Mouse (Mus musculus): Measurements from ENCODE around the gene Zfp791. TPM values are rescaled to one million over a fixed set of nuclear protein-coding genes. Genes with fewer than 3 reads are reported as not detected.

The Zfp791 gene
- polyA plus RNA-seq (2014; fragmentation: Illumina TruSeq; extraction: RNeasy Lipid Tissue Mini Kit (QIAGEN cat#74804); ENCODE audit: low read depth, low replicate concordance), result 6.6 TPM

DNA sequence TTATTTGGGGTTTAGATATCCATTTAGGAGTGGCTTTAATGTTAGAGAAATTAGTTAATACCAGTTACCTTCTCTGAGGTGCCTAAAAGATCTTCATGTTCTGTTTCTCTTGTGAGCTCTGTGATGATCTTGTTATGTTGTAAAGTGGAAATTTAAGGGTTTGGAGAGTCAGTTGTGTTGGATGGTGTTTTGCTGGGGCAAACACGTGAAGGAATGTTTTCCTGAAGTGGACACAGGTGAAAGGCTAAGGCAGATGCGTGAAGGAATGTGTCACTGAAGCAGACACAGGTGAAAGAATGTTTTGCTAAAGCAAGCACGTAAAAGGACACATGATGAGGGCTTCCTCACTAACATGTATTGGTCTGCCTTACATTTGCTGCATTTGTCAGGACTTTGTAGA lies at the start of gene Zfp791:
Zfp791 (minus strand) TSS at position 101 of the 400 bp plus-strand sequence.

DNA sequence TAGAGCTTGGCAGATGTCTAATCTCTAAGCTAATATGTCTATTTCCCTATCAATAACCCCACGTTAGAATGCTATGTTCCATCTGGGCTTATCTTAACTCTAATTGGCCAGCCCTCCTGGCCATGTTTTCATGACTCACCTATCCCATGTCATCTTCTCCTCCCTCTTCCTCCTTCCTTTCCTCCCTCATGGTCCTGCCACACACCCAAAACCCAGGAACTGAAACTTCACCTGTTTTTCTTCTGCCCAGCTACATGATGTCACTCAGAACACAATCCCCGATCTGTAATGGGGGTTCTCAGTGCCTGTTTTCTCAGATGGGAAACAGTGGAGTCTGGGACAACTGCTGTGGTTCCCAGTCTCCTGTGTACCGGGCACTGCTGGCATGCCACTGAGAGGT lies 28.7 kb upstream of the Zfp791 start, which contains the start of gene Cks1brt:
Cks1brt (plus strand) TSS at position 301 of the 400 bp plus-strand sequence.

DNA sequence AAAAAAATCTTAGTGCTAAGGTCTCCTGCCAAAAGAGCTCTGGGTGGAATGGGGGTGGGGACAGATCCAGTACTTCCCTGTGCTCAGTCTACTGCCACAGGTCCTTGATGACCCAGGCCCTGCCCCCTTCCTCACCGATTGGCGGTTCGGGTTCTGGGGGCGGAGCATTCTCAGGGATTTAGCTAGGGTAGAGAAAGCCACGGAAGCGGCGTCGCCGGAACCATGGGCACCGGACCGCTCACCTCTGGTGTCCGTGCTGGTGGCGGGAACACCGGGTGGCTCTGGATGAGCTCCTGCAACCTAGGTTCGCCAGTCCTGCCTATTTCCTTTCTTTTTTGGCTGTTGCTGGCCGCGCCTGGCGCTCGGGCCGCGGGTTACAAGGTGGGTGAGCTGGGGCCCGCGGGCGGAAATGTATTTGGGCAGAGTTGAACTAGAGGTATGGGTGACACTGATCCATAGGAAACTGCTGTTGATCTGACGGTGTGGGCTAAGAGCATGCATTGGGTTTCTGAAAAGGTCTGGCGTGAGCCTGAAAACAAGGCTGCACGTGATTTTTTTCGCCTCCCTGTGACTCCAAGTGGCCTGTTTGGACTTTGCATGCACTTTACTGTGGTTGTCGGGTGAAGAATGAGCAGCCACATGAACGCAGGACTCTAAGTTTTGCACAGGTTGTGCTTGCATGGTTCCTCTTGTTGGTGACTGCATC lies 39.6 kb downstream of the Zfp791 start, which contains the start of gene Man2b1:
Man2b1 (plus strand) TSS at position 163 of the 706 bp plus-strand sequence.

DNA sequence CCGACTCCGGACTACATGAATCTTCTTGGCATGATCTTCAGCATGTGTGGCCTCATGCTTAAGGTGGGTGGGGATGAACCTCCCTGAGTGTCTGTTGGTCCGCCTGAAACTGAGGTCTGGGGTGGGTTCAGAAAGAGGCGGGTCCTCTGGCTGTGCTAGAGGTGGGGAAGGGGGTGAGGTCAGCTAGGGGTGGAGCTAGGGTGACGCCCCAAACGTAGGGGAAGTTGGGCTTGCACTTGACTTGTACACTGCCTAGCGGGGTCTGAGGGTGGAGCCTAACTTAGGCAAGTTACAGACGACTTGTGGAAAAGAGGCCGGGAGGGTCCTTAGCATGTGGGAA lies 41.7 kb downstream of the Zfp791 start, which contains the start of gene Wdr83:
Wdr83 (minus strand) TSS at position 91 of the 340 bp plus-strand sequence.

DNA sequence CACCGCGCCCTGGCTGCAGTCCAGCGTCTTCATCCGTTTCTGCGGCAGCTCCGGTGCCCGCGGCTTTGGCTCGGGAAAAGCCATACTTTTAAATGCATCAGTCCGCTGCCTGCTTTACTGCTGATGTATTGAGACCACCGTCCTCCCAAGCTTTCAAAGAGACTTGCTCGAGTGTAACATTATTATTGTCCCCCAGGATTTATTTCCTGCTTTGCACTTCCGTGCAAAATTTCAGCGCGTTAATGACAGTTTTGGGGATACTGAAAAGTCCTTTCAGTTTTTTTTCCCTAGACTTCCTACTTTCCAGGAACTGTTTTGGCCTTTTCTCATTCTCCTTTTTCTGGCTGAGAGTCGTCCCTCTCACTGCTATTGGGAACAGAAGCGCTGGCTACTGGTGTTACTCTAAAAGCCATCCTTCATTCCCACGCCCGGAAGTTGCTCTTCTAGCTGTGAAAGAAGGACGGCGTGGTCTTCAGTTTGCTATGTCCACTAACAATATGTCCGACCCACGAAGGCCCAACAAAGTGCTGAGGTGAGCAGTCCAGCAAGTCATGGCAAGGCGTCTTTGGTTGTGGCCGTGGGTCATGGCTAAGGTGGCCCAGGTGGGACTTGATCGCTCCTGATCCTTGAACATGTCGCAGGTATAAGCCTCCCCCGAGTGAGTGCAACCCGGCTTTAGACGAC lies 42.2 kb downstream of the Zfp791 start, which contains the start of gene Wdr83os:
Wdr83os (plus strand) TSS at position 209 of the 684 bp plus-strand sequence.

DNA sequence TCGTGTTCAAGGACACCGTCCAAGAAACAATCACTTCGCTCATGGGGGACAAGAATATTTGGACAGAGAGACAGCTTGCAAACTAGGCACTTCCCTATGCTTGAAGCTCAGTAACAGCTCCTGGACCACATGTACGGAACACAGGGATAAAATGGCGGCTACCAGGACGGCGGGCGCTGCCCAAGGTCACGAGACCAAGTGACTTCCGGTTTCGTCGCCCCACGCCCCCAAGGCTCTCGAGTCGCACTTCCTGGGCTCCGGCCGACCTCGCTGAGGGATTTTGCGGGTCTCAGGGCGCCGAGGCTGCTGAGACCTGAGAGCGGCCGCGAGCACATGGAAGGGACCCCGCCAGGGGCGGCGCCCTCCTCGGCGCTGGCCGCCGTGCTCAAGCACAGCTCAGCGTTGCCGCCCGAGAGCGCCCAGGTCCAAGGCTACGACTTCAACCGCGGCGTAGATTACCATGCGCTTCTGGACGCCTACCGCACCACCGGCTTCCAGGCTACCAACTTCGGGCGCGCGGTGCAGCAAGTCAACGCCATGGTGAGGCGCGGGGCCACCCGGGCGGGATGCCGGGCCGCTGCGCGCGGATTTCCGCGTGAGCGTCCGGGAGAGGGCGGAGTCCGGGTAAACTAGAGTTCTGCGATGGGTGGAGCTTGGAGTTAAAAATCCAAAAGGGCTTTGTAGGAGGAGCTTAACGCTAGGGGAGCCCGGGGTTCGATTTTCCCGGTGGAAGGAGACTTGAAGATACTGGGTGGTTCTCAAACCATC lies 51.2 kb downstream of the Zfp791 start, which contains the start of gene Dhps:
Dhps (plus strand) TSS at position 244 of the 768 bp plus-strand sequence.

DNA sequence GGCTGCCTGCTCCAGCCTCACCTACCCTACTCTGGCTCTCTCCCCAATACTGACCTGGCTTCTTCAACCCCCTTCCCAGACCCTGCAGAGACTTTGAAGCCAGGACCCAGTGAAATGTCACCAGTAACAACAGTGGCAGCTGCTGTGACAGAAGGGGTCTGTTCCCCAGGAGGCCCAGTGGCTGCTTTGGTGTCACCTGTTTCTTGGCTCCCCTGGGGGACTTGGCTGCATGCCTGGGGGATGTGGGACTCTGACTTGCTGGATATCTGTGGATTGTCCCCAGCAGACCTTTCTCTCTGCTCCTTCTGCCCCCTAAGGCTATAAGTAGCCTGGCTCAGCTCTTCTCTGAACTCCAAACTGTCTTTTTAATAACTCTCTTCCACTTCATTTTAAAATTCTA lies 54.9 kb downstream of the Zfp791 start, which contains the start of gene Gm5741:
Gm5741 (minus strand) TSS at position 1 of the 400 bp plus-strand sequence.

DNA sequence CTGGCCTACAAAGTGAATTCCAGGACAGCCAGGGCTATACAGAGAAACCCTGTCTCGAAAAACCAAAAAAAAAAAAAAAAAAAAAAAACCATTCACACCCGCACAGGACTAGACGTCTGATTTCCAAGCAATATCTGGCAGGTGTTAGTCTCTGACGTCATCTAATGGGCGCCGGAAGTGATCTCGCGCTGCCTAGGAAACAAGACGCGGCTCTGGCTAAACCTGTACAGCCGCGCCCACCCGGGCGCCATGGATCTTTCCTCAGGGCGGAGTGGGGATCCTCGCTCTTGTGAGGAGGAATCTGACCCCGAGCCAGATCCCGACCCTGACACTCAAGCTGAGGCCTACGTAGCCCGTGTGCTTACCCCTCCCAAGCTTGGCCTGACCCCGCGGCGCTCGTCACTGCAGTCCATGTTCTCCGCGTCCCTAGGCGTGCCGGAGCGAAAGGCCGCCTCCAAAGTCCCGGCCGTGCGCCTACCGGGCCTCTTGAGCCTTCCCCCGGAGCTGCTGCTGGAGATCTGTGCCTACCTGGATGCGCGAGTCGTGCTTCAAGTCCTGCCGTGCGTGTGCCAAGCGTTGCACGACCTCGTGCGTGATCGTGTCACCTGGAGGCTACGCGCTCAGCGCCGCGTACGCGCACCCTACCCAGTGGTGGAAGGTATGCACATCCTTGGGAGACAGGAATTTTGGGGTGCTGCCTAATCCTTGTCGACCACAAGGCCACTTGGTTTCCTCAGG lies 62.8 kb downstream of the Zfp791 start, which contains the start of gene Fbxw9:
Fbxw9 (plus strand) TSS at position 177 of the 738 bp plus-strand sequence.

Other genes starting within 250 kb of the Zfp791 start
- gene Gcdh, start 229.2 kb downstream of the Zfp791 start, polyA plus RNA-seq (2014; fragmentation: Illumina TruSeq; extraction: RNeasy Lipid Tissue Mini Kit (QIAGEN cat#74804); ENCODE audit: low read depth, low replicate concordance), result 36.1 TPM
- 0.38 TPM for gene Klf1, start 221.2 kb downstream of the Zfp791 start, polyA plus RNA-seq (2014; fragmentation: Illumina TruSeq; extraction: RNeasy Lipid Tissue Mini Kit (QIAGEN cat#74804); ENCODE audit: low read depth, low replicate concordance)
- 11.0 TPM for gene Dnase2a, start 214.5 kb downstream of the Zfp791 start, polyA plus RNA-seq (2014; fragmentation: Illumina TruSeq; extraction: RNeasy Lipid Tissue Mini Kit (QIAGEN cat#74804); ENCODE audit: low read depth, low replicate concordance)
- gene Mast1, start 185.7 kb downstream of the Zfp791 start, polyA plus RNA-seq (2014; fragmentation: Illumina TruSeq; extraction: RNeasy Lipid Tissue Mini Kit (QIAGEN cat#74804); ENCODE audit: low read depth, low replicate concordance), result not detected
- gene Rtbdn, start 176.1 kb downstream of the Zfp791 start, polyA plus RNA-seq (2014; fragmentation: Illumina TruSeq; extraction: RNeasy Lipid Tissue Mini Kit (QIAGEN cat#74804); ENCODE audit: low read depth, low replicate concordance), result not detected
- gene Gm49661, start 153.7 kb downstream of the Zfp791 start, polyA plus RNA-seq (2014; fragmentation: Illumina TruSeq; extraction: RNeasy Lipid Tissue Mini Kit (QIAGEN cat#74804); ENCODE audit: low read depth, low replicate concordance), result not detected
- gene Prdx2, start 153.5 kb downstream of the Zfp791 start, polyA plus RNA-seq (2014; fragmentation: Illumina TruSeq; extraction: RNeasy Lipid Tissue Mini Kit (QIAGEN cat#74804); ENCODE audit: low read depth, low replicate concordance), result 27.1 TPM
- 2.4 TPM for gene Rnaseh2a, start 153.3 kb downstream of the Zfp791 start, polyA plus RNA-seq (2014; fragmentation: Illumina TruSeq; extraction: RNeasy Lipid Tissue Mini Kit (QIAGEN cat#74804); ENCODE audit: low read depth, low replicate concordance)
- gene Junb, start 144.4 kb downstream of the Zfp791 start, polyA plus RNA-seq (2014; fragmentation: Illumina TruSeq; extraction: RNeasy Lipid Tissue Mini Kit (QIAGEN cat#74804); ENCODE audit: low read depth, low replicate concordance), result 1.7 TPM
- gene Hook2, start 132.5 kb downstream of the Zfp791 start, polyA plus RNA-seq (2014; fragmentation: Illumina TruSeq; extraction: RNeasy Lipid Tissue Mini Kit (QIAGEN cat#74804); ENCODE audit: low read depth, low replicate concordance), result 26.9 TPM
- 3.1 TPM for gene Best2, start 108.6 kb downstream of the Zfp791 start, polyA plus RNA-seq (2014; fragmentation: Illumina TruSeq; extraction: RNeasy Lipid Tissue Mini Kit (QIAGEN cat#74804); ENCODE audit: low read depth, low replicate concordance)
- 11.1 TPM for gene Asna1, start 97.8 kb downstream of the Zfp791 start, polyA plus RNA-seq (2014; fragmentation: Illumina TruSeq; extraction: RNeasy Lipid Tissue Mini Kit (QIAGEN cat#74804); ENCODE audit: low read depth, low replicate concordance)
- 13.3 TPM for gene Trir, start 96.3 kb downstream of the Zfp791 start, polyA plus RNA-seq (2014; fragmentation: Illumina TruSeq; extraction: RNeasy Lipid Tissue Mini Kit (QIAGEN cat#74804); ENCODE audit: low read depth, low replicate concordance)
- gene Tnpo2, start 86.2 kb downstream of the Zfp791 start, polyA plus RNA-seq (2014; fragmentation: Illumina TruSeq; extraction: RNeasy Lipid Tissue Mini Kit (QIAGEN cat#74804); ENCODE audit: low read depth, low replicate concordance), result 12.3 TPM
- 2.6 TPM for gene Fbxw9, start 63.0 kb downstream of the Zfp791 start, polyA plus RNA-seq (2014; fragmentation: Illumina TruSeq; extraction: RNeasy Lipid Tissue Mini Kit (QIAGEN cat#74804); ENCODE audit: low read depth, low replicate concordance)
- gene Gm5741, start 55.1 kb downstream of the Zfp791 start, polyA plus RNA-seq (2014; fragmentation: Illumina TruSeq; extraction: RNeasy Lipid Tissue Mini Kit (QIAGEN cat#74804); ENCODE audit: low read depth, low replicate concordance), result not detected
- 23.2 TPM for gene Dhps, start 51.3 kb downstream of the Zfp791 start, polyA plus RNA-seq (2014; fragmentation: Illumina TruSeq; extraction: RNeasy Lipid Tissue Mini Kit (QIAGEN cat#74804); ENCODE audit: low read depth, low replicate concordance)
- gene Wdr83os, start 42.4 kb downstream of the Zfp791 start, polyA plus RNA-seq (2014; fragmentation: Illumina TruSeq; extraction: RNeasy Lipid Tissue Mini Kit (QIAGEN cat#74804); ENCODE audit: low read depth, low replicate concordance), result 5.8 TPM
- 2.8 TPM for gene Wdr83, start 41.8 kb downstream of the Zfp791 start, polyA plus RNA-seq (2014; fragmentation: Illumina TruSeq; extraction: RNeasy Lipid Tissue Mini Kit (QIAGEN cat#74804); ENCODE audit: low read depth, low replicate concordance)
- gene Man2b1, start 39.8 kb downstream of the Zfp791 start, polyA plus RNA-seq (2014; fragmentation: Illumina TruSeq; extraction: RNeasy Lipid Tissue Mini Kit (QIAGEN cat#74804); ENCODE audit: low read depth, low replicate concordance), result 9.3 TPM
- gene Cks1brt, start 28.8 kb upstream of the Zfp791 start, polyA plus RNA-seq (2014; fragmentation: Illumina TruSeq; extraction: RNeasy Lipid Tissue Mini Kit (QIAGEN cat#74804); ENCODE audit: low read depth, low replicate concordance), result not detected
- not detected for gene Olfr371, start 102.9 kb upstream of the Zfp791 start, polyA plus RNA-seq (2014; fragmentation: Illumina TruSeq; extraction: RNeasy Lipid Tissue Mini Kit (QIAGEN cat#74804); ENCODE audit: low read depth, low replicate concordance)
- gene Orc6, start 176.5 kb upstream of the Zfp791 start, polyA plus RNA-seq (2014; fragmentation: Illumina TruSeq; extraction: RNeasy Lipid Tissue Mini Kit (QIAGEN cat#74804); ENCODE audit: low read depth, low replicate concordance), result 47.1 TPM
- gene Vps35, start 176.7 kb upstream of the Zfp791 start, polyA plus RNA-seq (2014; fragmentation: Illumina TruSeq; extraction: RNeasy Lipid Tissue Mini Kit (QIAGEN cat#74804); ENCODE audit: low read depth, low replicate concordance), result 361 TPM